Mouse (Mus musculus) layer of hippocampus, adult 18-20 months (tissue): Measurements from ENCODE around the gene Nav2. TPM values are rescaled to one million over a fixed set of nuclear protein-coding genes. Genes with fewer than 3 reads are reported as not detected.
A peak's percentile ranks its signal among the peaks of the same experiment; 100 is the strongest.

ENCODE experiments used
- DNase-seq, 2 experiments: peaks; one replicate each; pipeline ENCODE4 v3.0.0; 2022; ENCODE audit warnings: low spot score in 2 of 2
- total RNA-seq, 2 experiments: library from RNA; stranded (reverse); gene quantifications; 2 replicates each; pipeline ENCODE4 v1.2.3; 2021

The Nav2 gene
- total RNA-seq, 2 experiments from 2014 or later: 66.2 to 73.7 TPM

DNA sequence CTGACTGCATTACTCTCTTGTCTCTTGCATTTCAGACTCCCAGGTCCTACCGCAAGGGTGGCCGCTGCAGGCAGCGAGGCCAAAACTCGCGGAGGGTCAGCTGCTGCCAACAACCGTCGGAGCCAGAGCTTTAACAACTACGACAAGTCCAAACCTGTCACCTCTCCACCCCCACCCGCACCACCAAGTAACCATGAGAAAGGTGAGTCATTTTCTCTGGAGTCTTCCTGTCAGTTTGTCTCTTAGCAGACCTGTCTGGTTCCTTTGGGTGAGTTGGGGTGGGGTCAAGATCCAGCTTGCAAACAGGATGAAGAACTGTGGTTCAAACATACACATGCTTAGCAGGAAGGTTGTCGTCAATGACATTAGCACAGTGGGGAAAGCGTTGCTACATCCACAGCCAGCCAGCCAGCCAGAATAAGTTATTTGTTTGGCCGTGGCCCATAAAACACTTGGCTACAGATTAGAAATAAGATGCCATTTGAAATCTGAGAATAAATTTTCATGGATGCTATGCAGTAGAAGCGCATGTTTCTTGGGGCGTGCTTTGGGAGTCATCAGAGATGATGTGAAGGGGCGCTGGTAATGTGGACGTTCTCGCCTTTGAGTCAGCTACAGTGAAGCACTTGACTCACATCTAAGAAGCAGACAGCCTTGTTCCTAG lies 511.8 kb downstream of the Nav2 start:
- no peak for DNase-seq

DNA sequence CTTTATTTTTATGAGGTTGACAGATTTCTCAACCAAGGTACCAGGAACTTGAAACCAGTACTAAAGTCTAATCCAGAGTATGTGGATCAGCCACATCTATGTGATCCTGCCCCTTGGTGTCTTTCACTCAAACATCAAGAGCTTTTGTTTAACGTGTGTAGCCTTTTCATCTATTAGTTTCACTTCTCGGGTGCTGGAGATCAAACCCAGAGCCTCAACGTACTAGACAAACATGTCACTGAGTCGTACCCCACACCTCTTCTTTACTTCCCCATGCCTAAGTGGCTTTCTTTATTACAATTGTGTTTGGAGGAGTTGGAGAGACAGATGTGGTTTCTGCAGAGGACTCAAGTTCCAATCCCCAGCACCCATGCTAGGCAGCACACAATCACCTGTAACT lies 512.7 kb downstream of the Nav2 start:
- no peak for DNase-seq

GRCm38 (mm10) chr7:49423943-49424342 lies 515.4 kb downstream of the Nav2 start:
- DNase-seq: no peak

- peak in 1 of 2 experiments; percentile 68 for DNase-seq
Observed at GRCm38 (mm10) chr7:49426060-49426459, 517.5 kb downstream of the Nav2 start.

GRCm38 (mm10) chr7:49427843-49428242 lies 519.3 kb downstream of the Nav2 start:
- DNase-seq: no peak

DNA sequence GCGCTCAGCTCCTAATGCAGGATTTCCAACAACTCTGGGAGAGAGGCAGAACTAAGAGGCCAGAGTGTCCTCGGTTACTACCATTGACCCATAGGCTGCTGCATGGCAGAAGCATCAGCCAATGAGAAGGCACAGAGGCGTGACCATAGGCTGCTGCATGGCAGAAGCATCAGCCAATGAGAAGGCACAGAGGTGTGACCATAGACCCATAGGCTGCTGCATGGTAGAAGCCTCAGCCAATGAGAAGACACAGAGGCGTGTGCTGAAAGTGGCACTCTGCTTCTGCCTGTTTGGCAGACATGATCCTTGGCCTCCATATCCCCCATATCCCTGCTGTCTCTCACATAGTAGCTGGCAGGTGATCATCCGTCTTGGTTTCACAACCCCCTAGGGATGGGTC lies 520.4 kb downstream of the Nav2 start:
- no peak for DNase-seq

GRCm38 (mm10) chr7:49430808-49431207 lies 522.3 kb downstream of the Nav2 start:
- DNase-seq: no peak

GRCm38 (mm10) chr7:49433945-49434344 lies 525.4 kb downstream of the Nav2 start:
- DNase-seq: no peak

DNA sequence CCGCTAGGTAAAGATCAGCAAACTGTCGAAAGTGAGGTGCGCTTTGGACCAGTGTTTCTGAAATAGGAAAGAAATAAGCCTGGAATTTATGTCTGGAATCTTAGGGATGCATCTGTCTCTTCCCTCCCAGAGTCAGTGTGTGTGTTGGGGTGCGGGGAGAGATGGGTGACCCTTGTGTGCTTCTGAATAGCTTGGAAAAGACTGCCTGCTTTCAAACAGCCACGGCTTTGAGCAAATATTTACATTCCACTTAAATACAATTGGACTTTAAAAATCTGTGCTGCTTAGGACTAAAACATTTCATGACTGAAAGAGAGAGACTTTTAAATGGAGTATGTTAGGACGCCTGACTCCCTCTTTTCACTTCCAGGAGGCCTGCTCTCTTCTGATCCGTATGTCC lies 528.0 kb downstream of the Nav2 start:
- no peak for DNase-seq

DNA sequence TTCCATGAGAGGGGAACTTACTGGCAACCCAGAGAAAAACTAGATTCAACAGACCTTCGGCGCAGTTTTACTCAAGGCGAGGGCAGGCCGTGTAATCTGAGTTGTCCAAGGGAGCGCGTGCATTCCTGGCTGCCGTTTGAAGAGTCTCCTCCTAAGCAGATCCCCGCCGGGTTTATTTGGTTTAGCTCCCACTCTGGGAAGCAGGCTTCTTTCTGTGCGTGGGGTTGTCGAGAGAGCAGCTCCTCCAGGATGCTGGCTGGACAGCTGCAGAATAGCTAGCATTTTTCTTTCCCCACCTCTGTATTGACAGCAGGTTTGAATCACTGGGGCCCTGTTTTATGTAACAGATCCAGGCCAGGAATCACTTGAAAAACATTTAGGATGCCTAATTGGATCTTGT lies 529.4 kb downstream of the Nav2 start:
- peak in 1 of 2 experiments; percentile 62 for DNase-seq

GRCm38 (mm10) chr7:49439136-49439535 lies 530.6 kb downstream of the Nav2 start:
- DNase-seq: no peak

- no peak for DNase-seq
Observed at GRCm38 (mm10) chr7:49440333-49440969, 531.9 kb downstream of the Nav2 start.

- no peak for DNase-seq
Observed at GRCm38 (mm10) chr7:49442174-49442573, 533.7 kb downstream of the Nav2 start.

GRCm38 (mm10) chr7:49448580-49448979 lies 540.1 kb downstream of the Nav2 start:
- DNase-seq: no peak

DNA sequence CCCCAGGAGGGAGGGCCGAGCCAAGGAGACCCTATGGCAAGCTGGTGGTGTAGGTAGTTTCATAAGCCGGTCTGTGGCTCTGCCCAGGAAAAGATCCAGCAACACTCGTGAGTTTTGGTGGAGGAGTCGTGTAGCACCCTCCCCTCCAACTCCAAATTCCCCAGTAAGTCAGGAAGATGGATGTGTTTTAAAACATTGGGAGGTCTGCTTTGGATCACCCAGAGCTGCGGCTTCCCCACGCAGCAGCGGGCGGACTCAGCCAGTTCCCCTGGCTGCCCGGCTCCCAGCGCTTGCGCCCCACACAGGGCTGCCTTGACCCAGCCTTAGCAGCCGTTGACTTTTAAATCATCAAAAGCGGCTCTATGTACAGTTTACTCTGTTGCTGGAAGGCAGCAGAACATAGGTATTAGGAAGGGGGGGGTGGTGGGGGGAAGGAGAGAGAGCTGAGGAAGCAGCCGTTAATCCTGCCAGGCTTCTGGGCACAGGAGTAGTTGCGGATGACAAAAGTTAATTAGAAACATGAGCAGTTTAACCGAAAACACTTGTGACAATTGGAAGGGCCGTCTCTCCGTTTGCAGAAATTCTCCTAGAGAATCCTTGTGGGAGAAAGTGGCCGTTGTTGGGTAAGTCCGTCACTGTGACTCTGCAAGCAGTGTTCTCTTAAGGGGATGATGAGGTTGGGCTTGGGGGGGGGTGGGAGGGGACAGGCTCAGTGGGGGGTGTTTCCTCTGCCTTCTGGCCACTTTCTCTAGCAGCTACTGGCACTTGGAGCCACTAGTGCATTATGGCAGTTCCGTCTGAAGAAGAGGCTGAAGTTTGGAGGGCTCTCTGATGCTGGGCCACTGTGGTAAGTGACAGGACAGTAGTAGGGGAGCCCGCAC lies 542.0 kb downstream of the Nav2 start:
- no peak for DNase-seq

GRCm38 (mm10) chr7:49451240-49451639 lies 542.7 kb downstream of the Nav2 start:
- peak in 1 of 2 experiments; percentile 85 for DNase-seq

DNA sequence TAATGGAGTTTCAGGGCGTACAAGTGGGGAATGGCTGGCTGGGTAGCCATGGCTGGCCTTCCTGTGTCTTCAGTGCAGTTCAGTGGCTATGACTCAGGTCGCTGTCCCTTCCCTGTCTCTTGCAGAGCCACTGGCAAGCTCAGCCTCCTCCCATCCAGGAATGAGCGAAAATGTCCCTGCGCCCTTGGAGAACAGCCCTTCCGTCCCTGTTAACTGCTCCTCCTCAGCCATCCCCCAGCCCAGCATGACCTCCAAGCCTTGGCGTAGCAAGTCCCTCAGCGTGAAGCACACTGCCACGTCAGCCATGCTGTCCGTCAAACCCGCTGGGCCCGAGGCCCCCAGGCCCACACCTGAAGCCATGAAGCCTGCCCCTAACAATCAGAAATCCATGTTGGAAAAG lies 543.8 kb downstream of the Nav2 start:
- DNase-seq: no peak

DNA sequence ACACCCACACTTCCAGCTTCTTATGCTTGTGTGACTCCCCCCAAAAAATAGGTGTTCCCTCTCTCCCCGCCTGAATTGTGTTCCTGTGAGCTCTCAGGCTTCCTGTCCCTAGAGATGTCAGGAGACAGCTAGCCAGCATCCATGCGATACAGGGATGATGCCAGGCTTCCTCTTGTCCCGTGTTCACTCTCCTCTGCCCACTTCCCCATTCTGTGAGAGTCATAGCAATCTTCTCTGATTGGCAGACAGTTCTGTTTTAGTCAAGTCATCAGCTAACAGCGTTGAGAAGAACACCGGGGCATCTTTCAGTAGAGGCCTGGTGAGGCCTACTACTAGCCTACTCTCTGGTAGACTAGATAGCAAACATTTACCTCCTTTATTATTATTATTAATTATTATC lies 546.1 kb downstream of the Nav2 start:
- DNase-seq: no peak

GRCm38 (mm10) chr7:49456148-49456547 lies 547.6 kb downstream of the Nav2 start:
- peak in 1 of 2 experiments; percentile 62 for DNase-seq

DNA sequence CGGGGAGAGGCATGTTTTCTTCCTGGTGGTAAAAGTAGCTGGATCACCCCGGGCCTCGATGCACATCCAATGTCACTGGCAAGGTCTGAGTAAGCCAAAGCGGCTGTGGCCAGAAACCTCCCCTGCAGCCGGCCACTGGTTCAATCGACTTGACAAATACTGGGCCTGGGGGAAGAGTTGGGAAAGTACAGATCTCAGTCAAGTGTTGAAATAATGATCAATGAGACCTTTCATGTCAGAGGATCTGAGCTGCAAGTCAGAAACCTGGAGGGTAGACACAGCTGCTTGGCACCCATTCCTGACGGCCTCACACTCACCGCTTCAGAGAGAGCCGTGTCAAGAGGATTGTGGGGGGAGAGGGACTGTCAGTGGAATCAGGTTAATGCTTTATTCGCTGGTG lies 548.9 kb downstream of the Nav2 start:
- DNase-seq: no peak

DNA sequence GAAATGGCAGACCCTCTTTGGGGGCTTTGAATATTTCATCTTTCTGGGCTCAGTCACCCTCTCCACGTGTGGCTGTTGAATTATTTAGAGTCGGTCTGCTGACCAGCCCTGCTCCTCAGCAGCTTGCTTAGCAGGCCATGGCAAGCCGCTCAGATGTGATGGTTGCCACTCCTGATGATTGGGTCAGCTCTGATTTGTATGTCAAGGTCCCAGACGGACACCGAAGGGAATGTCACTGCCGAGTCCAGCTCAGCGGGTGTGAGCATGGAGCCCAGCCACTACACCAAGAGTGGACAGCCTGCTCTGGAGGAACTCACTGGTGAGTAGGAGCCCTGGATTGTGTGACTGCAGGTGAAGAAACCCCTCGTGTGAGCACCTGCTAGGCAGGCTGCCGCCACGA lies 549.4 kb downstream of the Nav2 start:
- no peak for DNase-seq

DNA sequence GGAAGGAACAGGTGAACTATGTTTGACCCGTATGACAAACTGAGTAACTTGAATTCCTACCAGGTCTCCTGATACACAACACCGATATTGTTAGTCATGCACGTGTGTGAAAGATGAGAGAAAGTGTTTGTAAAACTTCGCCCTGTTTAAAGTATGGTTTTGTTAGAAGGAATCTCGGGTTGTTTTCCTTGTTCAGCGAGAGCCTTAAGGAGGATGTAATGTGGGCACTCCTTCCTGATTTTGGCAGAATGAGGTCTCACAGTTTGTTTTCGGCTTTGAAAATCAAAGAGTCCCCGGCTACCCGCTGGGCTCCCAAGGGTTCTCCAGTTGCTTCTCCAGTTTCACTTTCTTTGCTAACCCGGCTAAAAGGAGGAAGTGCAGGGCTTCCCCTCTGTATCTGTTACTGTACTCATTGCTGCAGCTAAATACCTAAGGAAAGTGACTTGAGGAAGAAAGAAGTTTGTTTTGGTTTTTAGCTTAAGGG lies 553.9 kb downstream of the Nav2 start:
- DNase-seq: no peak
